Mouse (Mus musculus): ENCODE results near the gene Slc7a6.
A peak's percentile ranks its signal among the peaks of the same experiment; 100 is the strongest.

Slc7a6 gene

GRCm38 (mm10) chr8:106136156-106137130 lies 32.2 kb upstream of the Slc7a6 start, which contains the start of gene Esrp2:
Gene Esrp2 (minus strand): TSS chr8:106136974.
- no peak; the same call in 1 of the 2 replicates for TF ChIP-seq GATA4 (IDR thresholded peaks at IDR 0.05; ENCODE audit: insufficient replicate concordance, low read length)

- TF ChIP-seq GATA4 (IDR thresholded peaks at IDR 0.05; ENCODE audit: insufficient replicate concordance, low read length): no peak
Measured at GRCm38 (mm10) chr8:106137218-106137905, 31.3 kb upstream of the Slc7a6 start.

GRCm38 (mm10) chr8:106137906-106138477 lies 30.7 kb upstream of the Slc7a6 start:
- TF ChIP-seq GATA4 (IDR thresholded peaks at IDR 0.05; ENCODE audit: insufficient replicate concordance, low read length): peak; percentile 96; the same call in 1 of the 2 replicates

GRCm38 (mm10) chr8:106138616-106139015 lies 30.0 kb upstream of the Slc7a6 start:
- no peak for TF ChIP-seq GATA4 (IDR thresholded peaks at IDR 0.05; ENCODE audit: insufficient replicate concordance, low read length)

GRCm38 (mm10) chr8:106140191-106140590 lies 28.5 kb upstream of the Slc7a6 start:
- TF ChIP-seq GATA4 (IDR thresholded peaks at IDR 0.05; ENCODE audit: insufficient replicate concordance, low read length): no peak

GRCm38 (mm10) chr8:106140769-106141168 lies 27.9 kb upstream of the Slc7a6 start:
- no peak for TF ChIP-seq GATA4 (IDR thresholded peaks at IDR 0.05; ENCODE audit: insufficient replicate concordance, low read length)

GRCm38 (mm10) chr8:106145331-106145730 lies 23.3 kb upstream of the Slc7a6 start:
- no peak for TF ChIP-seq GATA4 (IDR thresholded peaks at IDR 0.05; ENCODE audit: insufficient replicate concordance, low read length)

GRCm38 (mm10) chr8:106146014-106146413 lies 22.6 kb upstream of the Slc7a6 start:
- TF ChIP-seq GATA4 (IDR thresholded peaks at IDR 0.05; ENCODE audit: insufficient replicate concordance, low read length): no peak

GRCm38 (mm10) chr8:106147868-106148565 lies 20.6 kb upstream of the Slc7a6 start:
- TF ChIP-seq GATA4 (IDR thresholded peaks at IDR 0.05; ENCODE audit: insufficient replicate concordance, low read length): no peak; the same call in 1 of the 2 replicates

- no peak for TF ChIP-seq GATA4 (IDR thresholded peaks at IDR 0.05; ENCODE audit: insufficient replicate concordance, low read length)
Measured at GRCm38 (mm10) chr8:106149025-106149424, 19.6 kb upstream of the Slc7a6 start.

- peak; percentile 88; the same call in 1 of the 2 replicates for TF ChIP-seq GATA4 (IDR thresholded peaks at IDR 0.05; ENCODE audit: insufficient replicate concordance, low read length)
Measured at GRCm38 (mm10) chr8:106149801-106150652, 18.6 kb upstream of the Slc7a6 start, which contains the start of gene Pla2g15. Gene Pla2g15 (plus strand): TSS chr8:106150399.

GRCm38 (mm10) chr8:106150653-106151000 lies 18.0 kb upstream of the Slc7a6 start:
- TF ChIP-seq GATA4 (IDR thresholded peaks at IDR 0.05; ENCODE audit: insufficient replicate concordance, low read length): no peak

GRCm38 (mm10) chr8:106151041-106151440 lies 17.6 kb upstream of the Slc7a6 start:
- TF ChIP-seq GATA4 (IDR thresholded peaks at IDR 0.05; ENCODE audit: insufficient replicate concordance, low read length): no peak

- no peak for TF ChIP-seq GATA4 (IDR thresholded peaks at IDR 0.05; ENCODE audit: insufficient replicate concordance, low read length)
Measured at GRCm38 (mm10) chr8:106152876-106153275, 15.8 kb upstream of the Slc7a6 start.
